Mouse (Mus musculus): ENCODE data around the gene Gm12166.
A peak's percentile ranks its signal among the peaks of the same experiment; 100 is the strongest.

Gene Gm12166

GRCm38 (mm10) chr11:46073061-46073849 is 21.1 kb upstream of the Gm12166 start:
- no peak for DNase-seq (ENCODE audit: low spot score)

GRCm38 (mm10) chr11:46072466-46073060 is 20.4 kb upstream of the Gm12166 start:
- no peak for DNase-seq (ENCODE audit: low spot score)

- DNase-seq (ENCODE audit: low spot score): no peak
Observed at GRCm38 (mm10) chr11:46070789-46071188, 18.7 kb upstream of the Gm12166 start.

- no peak for DNase-seq (ENCODE audit: low spot score)
Observed at GRCm38 (mm10) chr11:46070161-46070560, 18.0 kb upstream of the Gm12166 start.

- DNase-seq (ENCODE audit: low spot score): no peak
Observed at GRCm38 (mm10) chr11:46069408-46070003, 17.4 kb upstream of the Gm12166 start.

- no peak for DNase-seq (ENCODE audit: low spot score)
Observed at GRCm38 (mm10) chr11:46068756-46069407, 16.8 kb upstream of the Gm12166 start.

GRCm38 (mm10) chr11:46067371-46068060 is 15.4 kb upstream of the Gm12166 start:
- no peak for DNase-seq (ENCODE audit: low spot score)

GRCm38 (mm10) chr11:46065201-46066011 is 13.3 kb upstream of the Gm12166 start:
- DNase-seq (ENCODE audit: low spot score): peak; percentile 51

- no peak for DNase-seq (ENCODE audit: low spot score)
Observed at GRCm38 (mm10) chr11:46064767-46065166, 12.6 kb upstream of the Gm12166 start.

GRCm38 (mm10) chr11:46062993-46063731 is 11.0 kb upstream of the Gm12166 start:
- DNase-seq (ENCODE audit: low spot score): no peak

GRCm38 (mm10) chr11:46062569-46062968 is 10.4 kb upstream of the Gm12166 start:
- no peak for DNase-seq (ENCODE audit: low spot score)

- no peak for DNase-seq (ENCODE audit: low spot score)
Observed at GRCm38 (mm10) chr11:46061776-46062445, 9.8 kb upstream of the Gm12166 start.

GRCm38 (mm10) chr11:46060651-46061020 is 8.5 kb upstream of the Gm12166 start:
- DNase-seq (ENCODE audit: low spot score): no peak

- no peak for DNase-seq (ENCODE audit: low spot score)
Observed at GRCm38 (mm10) chr11:46059887-46060650, 7.9 kb upstream of the Gm12166 start.

GRCm38 (mm10) chr11:46058916-46059315 is 6.8 kb upstream of the Gm12166 start:
- DNase-seq (ENCODE audit: low spot score): no peak

GRCm38 (mm10) chr11:46058011-46058410 is 5.9 kb upstream of the Gm12166 start:
- DNase-seq (ENCODE audit: low spot score): no peak

GRCm38 (mm10) chr11:46056770-46057411 is 4.8 kb upstream of the Gm12166 start:
- no peak for DNase-seq (ENCODE audit: low spot score)

GRCm38 (mm10) chr11:46055896-46056769 is 4.0 kb upstream of the Gm12166 start, which contains the start of gene Adam19:
Adam19 (plus strand) TSS chr11:46055992.
- peak; percentile 56 for DNase-seq (ENCODE audit: low spot score)

All from ovary, postnatal 14 days (tissue).